Mouse (Mus musculus): Measurements from ENCODE around the gene Mgat4e.

DNA sequence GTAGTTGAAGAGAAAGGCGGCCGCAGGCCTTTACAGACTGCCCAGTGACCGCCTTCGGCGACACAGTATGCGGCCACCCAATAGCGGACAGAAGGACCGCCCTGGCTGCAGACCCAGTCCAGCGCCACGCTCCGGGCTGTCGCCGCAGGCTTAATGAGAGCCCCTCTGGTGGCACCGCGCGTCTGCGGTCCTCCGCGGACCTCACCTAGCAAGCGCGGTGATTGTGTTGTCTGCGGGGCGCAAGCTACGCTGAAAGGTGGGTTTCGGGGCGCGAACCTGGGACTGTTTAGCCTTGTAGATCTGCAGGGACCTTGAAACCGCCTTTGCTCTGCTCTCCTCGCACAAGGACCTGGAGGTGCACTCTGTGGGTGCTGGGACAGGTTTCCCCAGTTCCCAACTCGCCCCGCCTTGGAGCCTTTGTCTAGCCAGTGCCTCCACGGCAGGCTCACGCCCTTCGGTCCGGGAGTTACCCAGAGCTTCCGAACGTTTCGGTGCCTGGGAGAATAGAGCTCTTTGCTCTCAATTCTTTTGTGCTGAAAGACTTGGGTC lies 36.1 kb downstream of the Mgat4e start:
- no peak for TF ChIP-seq POLR2A (IDR thresholded peaks at IDR 0.05; ENCODE audit: control insufficient read depth in 1 of 2, insufficient read depth in 1 of 2, low read depth in 1 of 2, low read length in 2 of 2, poor library complexity in 1 of 2)
- TF ChIP-seq MYB (IDR thresholded peaks at IDR 0.05; ENCODE audit: low read depth, low read length), result no peak
- TF ChIP-seq HCFC1 (IDR thresholded peaks at IDR 0.05; ENCODE audit: low read depth, low read length), result no peak
- no peak for TF ChIP-seq RCOR1 (IDR thresholded peaks at IDR 0.05; ENCODE audit: low read depth, low read length)
- no peak for TF ChIP-seq GABPA (IDR thresholded peaks at IDR 0.05; ENCODE audit: low read depth, low read length)
- no peak for TF ChIP-seq EP300 (IDR thresholded peaks at IDR 0.05; ENCODE audit: low read depth in 1 of 2, low read length in 2 of 2)
- no peak for TF ChIP-seq CTCF (IDR thresholded peaks at IDR 0.05 in 2 of 3, conservative IDR thresholded peaks at IDR 0.05 in 1 of 3; ENCODE audit: control insufficient read depth in 1 of 3, insufficient read depth in 1 of 3, low read depth in 2 of 3, low read length in 3 of 3, poor library complexity in 1 of 3, severe bottlenecking in 1 of 3)
- TF ChIP-seq CHD2 (IDR thresholded peaks at IDR 0.05; ENCODE audit: low read length), result no peak
- TF ChIP-seq MEF2A (IDR thresholded peaks at IDR 0.05; ENCODE audit: extremely low read depth, insufficient replicate concordance, low read depth, low read length, poor library complexity, severe bottlenecking), result no peak

Measured in MEL (cell line).